ENCODE assay signal across 8 mouse cellular contexts in the genomic region with DNA sequence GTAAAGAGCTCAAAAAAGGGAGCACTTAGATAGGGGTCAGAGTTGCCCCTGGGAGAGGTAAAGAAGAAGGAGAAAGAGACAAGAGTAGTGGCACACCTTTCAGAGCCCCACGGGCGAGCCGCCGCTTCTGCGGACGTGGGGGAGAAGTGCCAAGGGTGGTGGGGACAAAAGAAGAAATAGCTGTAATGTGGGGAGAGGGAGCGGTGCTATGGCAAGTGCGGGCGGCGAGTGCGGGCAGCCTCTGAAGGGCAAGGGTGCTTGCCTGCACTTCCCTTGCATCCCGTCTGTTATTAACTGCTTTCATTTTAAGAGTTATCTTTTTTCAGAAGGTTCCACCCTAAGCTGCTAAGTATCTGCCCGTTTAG. TPM values are rescaled to one million over a fixed set of nuclear protein-coding genes. Genes with fewer than 3 reads are reported as not detected.
DNase-seq lines count a peak whose midpoint lies in the region; ATAC-seq lines count a peak whose summit lies in the region.

No protein-coding gene starts in this region.

- peak; percentile 5 for DNase-seq in gastrocnemius, postnatal 10 days
- DNase-seq in gastrocnemius, postnatal 25 days: no peak
- DNase-seq in right cerebral cortex, postnatal 4 days: peak; percentile 10
- no peak for DNase-seq in right cerebral cortex, postnatal 36 days (ENCODE audit: low spot score in 2 of 2)
- no peak for DNase-seq in hindbrain, embryonic 14.5 days (ENCODE audit: low spot score)
- DNase-seq in urinary bladder, postnatal 10 days (ENCODE audit: low spot score): no peak

- peak overlapping the region; percentile 70; the same call in 1 of the 2 replicates for H3K27ac ChIP-seq in hindbrain, embryonic 14.5 days

- H3K4me2 ChIP-seq in hindbrain, embryonic 14.5 days (replicated peaks): peak overlapping the region; percentile 84

- H3K36me3 ChIP-seq in hindbrain, embryonic 14.5 days (replicated peaks; ENCODE audit: control insufficient read depth, insufficient read depth): no peaks in the 10 kb centered on the region

- WGBS in hindbrain, embryonic 14.5 days: 0% methylated on average over 13 of the region's 13 CpGs

- peak overlapping the region; percentile 61 for H3K9ac ChIP-seq in hindbrain, embryonic 14.5 days

- no peaks in the 10 kb centered on the region for H3K4me1 ChIP-seq in hindbrain, embryonic 14.5 days (replicated peaks; ENCODE audit: control insufficient read depth, insufficient read depth, low read length)

- H3K4me3 ChIP-seq in hindbrain, embryonic 14.5 days (replicated peaks; ENCODE audit: low read length): peak overlapping the region; percentile 69

- no peaks in the 10 kb centered on the region for H3K27me3 ChIP-seq in hindbrain, embryonic 14.5 days (ENCODE audit: control insufficient read depth, insufficient read depth, low read length)

- ATAC-seq in hindbrain, embryonic 14.5 days (ENCODE audit: low FRiP score): peak; percentile 32
- peak; percentile 48 for ATAC-seq in megakaryocyte-erythroid progenitor cell, adult 5-6 weeks (replicated peaks; ENCODE audit: low FRiP score, low TSS enrichment, poor library complexity, severe bottlenecking)
- ATAC-seq in inflammation-experienced regulatory T-cells, adult 6 months: no peak

- H3K9me3 ChIP-seq in hindbrain, embryonic 14.5 days (ENCODE audit: control insufficient read depth, low read length): no peaks in the 10 kb centered on the region

RNA-seq across cellular contexts. Expression of a gene that starts 21.4 kb away (rescaled TPM):
- not detected for total RNA-seq in gastrocnemius, postnatal 10 days (2021)
- not detected for total RNA-seq in gastrocnemius, postnatal 25 days (2021)
- polyA plus RNA-seq in hindbrain, embryonic 14.5 days (2014; fragmentation: Nextera tagmentation; extraction: Ambion mirVana): not detected in 2 replicates
- not detected in 2 replicates for total RNA-seq in megakaryocyte-erythroid progenitor cell, adult 5-6 weeks (2014; fragmentation: Nextera tagmentation)
- total RNA-seq in megakaryocyte-erythroid progenitor cell, adult 5-6 weeks (2017): not detected in 2 replicates
- not detected for polyA plus RNA-seq in inflammation-experienced regulatory T-cells, adult 6 months (2017; shearing (Covaris generic))

RNA-seq across cellular contexts. Expression of a gene that starts 29.2 kb away (rescaled TPM):
- total RNA-seq in gastrocnemius, postnatal 10 days (2021): not detected
- not detected for total RNA-seq in gastrocnemius, postnatal 25 days (2021)
- not detected in 2 replicates for polyA plus RNA-seq in hindbrain, embryonic 14.5 days (2014; fragmentation: Nextera tagmentation; extraction: Ambion mirVana)
- total RNA-seq in megakaryocyte-erythroid progenitor cell, adult 5-6 weeks (2014; fragmentation: Nextera tagmentation): not detected in 2 replicates
- total RNA-seq in megakaryocyte-erythroid progenitor cell, adult 5-6 weeks (2017): not detected in 2 replicates
- polyA plus RNA-seq in inflammation-experienced regulatory T-cells, adult 6 months (2017; shearing (Covaris generic)): not detected

Comparison
In these comparisons a context has a peak if more than half of its experiments do, and no peak if none do; other contexts are left out.
1. DNase-seq: peak in gastrocnemius, postnatal 10 days (single experiment) and right cerebral cortex, postnatal 4 days (single experiment); none in gastrocnemius, postnatal 25 days (single experiment), right cerebral cortex, postnatal 36 days (0 of 2), hindbrain, embryonic 14.5 days (single experiment) and urinary bladder, postnatal 10 days (single experiment).